Comparison of ENCODE assay signal across 8 mouse cellular contexts in genomic region chr14:120831847-120832613, GRCm38 (mm10).
DNase-seq lines count a peak whose midpoint lies in the region; ATAC-seq lines count a peak whose summit lies in the region.

No protein-coding gene starts in this region.

- H3K4me3 ChIP-seq in embryonic facial prominence, embryonic 14.5 days (ENCODE audit: low read depth, low read length): peak overlapping the region; percentile 38
- H3K4me3 ChIP-seq in kidney, embryonic 14.5 days (ENCODE audit: low read length): peak overlapping the region; percentile 28
- H3K4me3 ChIP-seq in limb, embryonic 15.5 days: peak overlapping the region; percentile 37

- H3K36me3 ChIP-seq in embryonic facial prominence, embryonic 14.5 days (ENCODE audit: control insufficient read depth, insufficient read depth, low read length): no peaks in the 10 kb centered on the region
- no peaks in the 10 kb centered on the region for H3K36me3 ChIP-seq in kidney, embryonic 14.5 days (ENCODE audit: control insufficient read depth, insufficient read depth, low read length)
- no peaks in the 10 kb centered on the region for H3K36me3 ChIP-seq in limb, embryonic 15.5 days

- H3K4me1 ChIP-seq in embryonic facial prominence, embryonic 14.5 days (ENCODE audit: control insufficient read depth, insufficient read depth, low read length): 0 out of 2 replicates have a peak, but pooled peaks cover 6% of the 10 kb centered on the region
- H3K4me1 ChIP-seq in kidney, embryonic 14.5 days (ENCODE audit: control insufficient read depth, insufficient read depth, low read length): peaks cover 9% of the 10 kb centered on the region
- H3K4me1 ChIP-seq in limb, embryonic 15.5 days: peaks cover 21% of the 10 kb centered on the region

- H3K27ac ChIP-seq in embryonic facial prominence, embryonic 14.5 days (replicated peaks; ENCODE audit: low read depth, low read length): peak overlapping the region; percentile 86
- peak overlapping the region; percentile 92 for H3K27ac ChIP-seq in kidney, embryonic 14.5 days (ENCODE audit: low read depth, low read length)
- peak overlapping the region; percentile 87 for H3K27ac ChIP-seq in limb, embryonic 15.5 days

- peak; percentile 90 for ATAC-seq in embryonic facial prominence, embryonic 14.5 days (ENCODE audit: low read depth)
- ATAC-seq in kidney, embryonic 14.5 days (ENCODE audit: low FRiP score, low TSS enrichment): peak; percentile 91
- peak; percentile 79 for ATAC-seq in limb, embryonic 15.5 days (ENCODE audit: insufficient number of reproducible peaks, low FRiP score, low TSS enrichment, low read depth)

- peak; percentile 97 for DNase-seq in 3T3-L1 (ENCODE audit: low read depth, low spot score)
- DNase-seq in adrenal gland, postnatal 4 days (ENCODE audit: low spot score in 2 of 2): peak; percentile 69 to 76
- peak; percentile 96 for DNase-seq in embryonic facial prominence, embryonic 14.5 days (ENCODE audit: low spot score)
- DNase-seq in heart, adult 9 months (ENCODE audit: low spot score in 2 of 2): peak; percentile 84 to 90
- DNase-seq in monocyte, adult 2 months (ENCODE audit: low read depth in 1 of 2, low spot score in 2 of 2): peak; percentile 36 to 76
- peak; percentile 81 to 85 for DNase-seq in spleen, postnatal 36 days (ENCODE audit: low spot score in 2 of 2)

- H3K9ac ChIP-seq in embryonic facial prominence, embryonic 14.5 days (ENCODE audit: low read depth, low read length): peak overlapping the region; percentile 50
- H3K9ac ChIP-seq in kidney, embryonic 14.5 days (ENCODE audit: low read depth, low read length): peak overlapping the region; percentile 37; the same call in 1 of the 2 replicates
- H3K9ac ChIP-seq in limb, embryonic 15.5 days: no peak overlapping the region

- no peaks in the 10 kb centered on the region for H3K9me3 ChIP-seq in embryonic facial prominence, embryonic 14.5 days (ENCODE audit: control insufficient read depth, low read length)
- H3K9me3 ChIP-seq in kidney, embryonic 14.5 days (ENCODE audit: control insufficient read depth, low read length): no peaks in the 10 kb centered on the region
- no peaks in the 10 kb centered on the region for H3K9me3 ChIP-seq in limb, embryonic 15.5 days

- H3K4me2 ChIP-seq in embryonic facial prominence, embryonic 14.5 days (ENCODE audit: low read depth, low read length): peak overlapping the region; percentile 59
- H3K4me2 ChIP-seq in kidney, embryonic 14.5 days (replicated peaks; ENCODE audit: low read depth, low read length): peak overlapping the region; percentile 39
- H3K4me2 ChIP-seq in limb, embryonic 15.5 days: peak overlapping the region; percentile 49

- no peaks in the 10 kb centered on the region for H3K27me3 ChIP-seq in embryonic facial prominence, embryonic 14.5 days (replicated peaks; ENCODE audit: control insufficient read depth, insufficient read depth, low read length)
- no peaks in the 10 kb centered on the region for H3K27me3 ChIP-seq in kidney, embryonic 14.5 days (ENCODE audit: control insufficient read depth, insufficient read depth, low read length)
- H3K27me3 ChIP-seq in limb, embryonic 15.5 days: no peaks in the 10 kb centered on the region

- 3% methylated on average over 23 of the region's 23 CpGs for WGBS in embryonic facial prominence, embryonic 14.5 days
- 5% methylated on average over 23 of the region's 23 CpGs for WGBS in kidney, embryonic 14.5 days
- 3% methylated on average over 23 of the region's 23 CpGs for WGBS in limb, embryonic 15.5 days

Comparison
In these comparisons a context has a peak if more than half of its experiments do, and no peak if none do; other contexts are left out.
1. Peak in every context shown above with its lines: DNase-seq, ATAC-seq, H3K4me3 ChIP-seq and H3K27ac ChIP-seq.